Mouse (Mus musculus): ENCODE results near the gene Dapp1. TPM values are rescaled to one million over a fixed set of nuclear protein-coding genes. Genes with fewer than 3 reads are reported as not detected.
A peak's percentile ranks its signal among the peaks of the same experiment; 100 is the strongest.
"Not testable (repeated sequence)": the region's sequence is repeated elsewhere in the genome, so short reads cannot be mapped to it uniquely, and the experiment has no call there.

Dapp1 gene
- polyA plus RNA-seq, 1 experiment from 2014 or later, result 1.6 TPM

DNA sequence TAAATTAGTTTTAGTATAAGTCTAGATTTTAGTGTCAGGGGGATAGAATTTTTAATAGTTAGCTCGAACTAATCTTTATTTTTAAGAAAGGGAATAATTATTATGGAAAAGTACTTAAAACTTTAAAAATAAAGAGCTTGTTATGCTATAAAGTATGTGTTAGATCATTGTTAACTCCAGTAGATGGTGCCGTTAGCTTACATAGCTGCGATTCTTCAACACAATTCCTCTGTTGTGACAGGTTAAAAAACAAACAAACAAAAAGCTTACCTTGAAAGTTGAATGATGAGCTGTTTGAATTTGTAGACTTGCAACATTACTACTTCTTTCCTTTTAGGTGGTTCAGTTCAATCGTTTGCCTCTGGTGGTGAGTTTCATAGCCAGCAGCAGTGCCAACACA, 54.3 kb downstream of the Dapp1 start:
- no peak overlapping the region for H3K27ac ChIP-seq (ENCODE audit: low read depth, low read length)
- no peaks in the 10 kb centered on the region for H3K9me3 ChIP-seq (ENCODE audit: control insufficient read depth, low read length)
- H3K36me3 ChIP-seq (ENCODE audit: control insufficient read depth, insufficient read depth, low read length), result peaks cover 15% of the 10 kb centered on the region
- H3K4me1 ChIP-seq (ENCODE audit: control insufficient read depth, insufficient read depth, low read length), result no peaks in the 10 kb centered on the region
- no peak overlapping the region for H3K4me2 ChIP-seq (ENCODE audit: low read depth, low read length)
- no peak for ATAC-seq (ENCODE audit: low read depth)
- 96% methylated on average over 4 of the region's 4 CpGs for WGBS
- no peak overlapping the region for H3K9ac ChIP-seq (replicated peaks; ENCODE audit: low read depth, low read length)
- no peak overlapping the region for H3K4me3 ChIP-seq (ENCODE audit: low read depth, low read length)
- H3K27me3 ChIP-seq (ENCODE audit: control insufficient read depth, insufficient read depth, low read length), result no peaks in the 10 kb centered on the region

DNA sequence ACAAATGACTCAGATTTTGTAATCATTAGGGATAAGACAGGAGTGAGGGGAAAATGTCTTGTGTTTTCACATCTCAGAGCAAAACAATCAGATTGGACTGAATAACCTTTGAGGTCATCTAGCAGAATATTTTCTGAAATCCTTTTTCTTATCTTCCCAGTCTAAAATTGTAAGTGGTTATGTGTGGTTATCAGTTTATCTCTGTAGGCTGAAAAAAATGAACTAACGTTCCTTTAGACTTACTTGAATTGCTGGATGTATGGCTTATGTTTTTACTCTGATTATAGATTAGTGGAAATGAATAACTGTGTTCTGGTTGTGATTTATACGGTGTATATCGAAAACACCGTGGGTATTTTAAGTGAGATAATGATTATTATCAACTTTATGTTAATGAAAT, 60.8 kb downstream of the Dapp1 start:
- H3K9me3 ChIP-seq (ENCODE audit: control insufficient read depth, low read length), result no peaks in the 10 kb centered on the region
- H3K4me3 ChIP-seq (ENCODE audit: low read depth, low read length), result no peak overlapping the region
- no peak for ATAC-seq (ENCODE audit: low read depth)
- no peak overlapping the region for H3K9ac ChIP-seq (replicated peaks; ENCODE audit: low read depth, low read length)
- peaks cover 14% of the 10 kb centered on the region; the same call in 1 of the 2 replicates for H3K4me1 ChIP-seq (ENCODE audit: control insufficient read depth, insufficient read depth, low read length)
- no peak overlapping the region for H3K27ac ChIP-seq (ENCODE audit: low read depth, low read length)
- H3K27me3 ChIP-seq (ENCODE audit: control insufficient read depth, insufficient read depth, low read length), result no peaks in the 10 kb centered on the region
- 94% methylated on average over 4 of the region's 4 CpGs for WGBS
- H3K4me2 ChIP-seq (ENCODE audit: low read depth, low read length), result no peak overlapping the region
- H3K36me3 ChIP-seq (ENCODE audit: control insufficient read depth, insufficient read depth, low read length), result no peaks in the 10 kb centered on the region

DNA sequence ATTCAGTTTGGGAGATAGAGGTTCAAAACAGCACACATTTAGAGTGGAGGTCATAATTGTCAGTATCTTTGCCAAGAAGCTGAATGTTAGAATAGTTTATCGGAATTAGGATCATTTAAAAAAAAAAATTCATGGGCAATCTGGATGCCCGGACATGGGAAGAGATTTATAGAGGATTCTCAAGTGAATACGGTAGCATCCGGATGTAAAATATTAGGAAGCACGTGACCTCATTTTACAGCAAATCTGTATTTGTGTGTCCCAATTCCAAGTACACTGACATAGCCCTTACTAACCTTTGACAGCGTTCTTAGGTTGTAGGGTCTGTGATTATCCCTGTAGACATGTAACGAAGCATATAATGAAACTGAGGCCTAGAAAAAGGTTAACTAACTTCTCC, 61.9 kb downstream of the Dapp1 start:
- H3K4me2 ChIP-seq (ENCODE audit: low read depth, low read length), result peak overlapping the region; percentile 77
- H3K9me3 ChIP-seq (ENCODE audit: control insufficient read depth, low read length), result no peaks in the 10 kb centered on the region
- H3K4me3 ChIP-seq (ENCODE audit: low read depth, low read length), result peak overlapping the region; percentile 64
- WGBS, result 92% methylated on average over 7 of the region's 7 CpGs
- H3K36me3 ChIP-seq (ENCODE audit: control insufficient read depth, insufficient read depth, low read length), result no peaks in the 10 kb centered on the region
- peak overlapping the region; percentile 64; the same call in 1 of the 2 replicates for H3K9ac ChIP-seq (replicated peaks; ENCODE audit: low read depth, low read length)
- no peak overlapping the region for H3K27ac ChIP-seq (ENCODE audit: low read depth, low read length)
- ATAC-seq (ENCODE audit: low read depth), result no peak
- no peaks in the 10 kb centered on the region for H3K27me3 ChIP-seq (ENCODE audit: control insufficient read depth, insufficient read depth, low read length)
- peaks cover 14% of the 10 kb centered on the region; the same call in 1 of the 2 replicates for H3K4me1 ChIP-seq (ENCODE audit: control insufficient read depth, insufficient read depth, low read length)

DNA sequence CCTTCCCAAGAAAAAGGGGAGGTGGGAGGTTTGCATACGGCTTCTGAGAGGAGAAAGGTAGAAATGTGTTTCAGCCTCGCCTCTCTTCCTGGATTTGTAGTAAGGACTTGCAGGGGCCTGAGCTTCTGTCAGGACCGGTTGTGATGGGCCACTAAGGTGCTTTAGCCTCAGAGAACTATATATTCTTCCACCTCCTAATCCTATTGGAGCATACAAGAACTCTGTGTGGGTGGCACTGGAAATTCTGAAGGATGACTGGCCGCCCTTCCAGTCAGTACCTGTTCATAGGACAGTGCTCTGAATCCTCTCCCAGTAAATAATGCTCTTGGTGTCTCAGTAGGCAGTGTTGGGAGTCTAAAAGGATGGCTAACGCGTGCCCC, 62.4 kb downstream of the Dapp1 start:
- peak overlapping the region; percentile 77 for H3K4me2 ChIP-seq (ENCODE audit: low read depth, low read length)
- H3K36me3 ChIP-seq (ENCODE audit: control insufficient read depth, insufficient read depth, low read length), result no peaks in the 10 kb centered on the region
- H3K27me3 ChIP-seq (ENCODE audit: control insufficient read depth, insufficient read depth, low read length), result no peaks in the 10 kb centered on the region
- peak overlapping the region; percentile 64 for H3K9ac ChIP-seq (replicated peaks; ENCODE audit: low read depth, low read length)
- peak overlapping the region; percentile 64 for H3K4me3 ChIP-seq (ENCODE audit: low read depth, low read length)
- peak; percentile 39 for ATAC-seq (ENCODE audit: low read depth)
- H3K27ac ChIP-seq (ENCODE audit: low read depth, low read length), result peak overlapping the region; percentile 40; the same call in 1 of the 2 replicates
- H3K9me3 ChIP-seq (ENCODE audit: control insufficient read depth, low read length), result no peaks in the 10 kb centered on the region
- H3K4me1 ChIP-seq (ENCODE audit: control insufficient read depth, insufficient read depth, low read length), result peaks cover 14% of the 10 kb centered on the region; the same call in 1 of the 2 replicates
- WGBS, result 17% methylated on average over 6 of the region's 6 CpGs

DNA sequence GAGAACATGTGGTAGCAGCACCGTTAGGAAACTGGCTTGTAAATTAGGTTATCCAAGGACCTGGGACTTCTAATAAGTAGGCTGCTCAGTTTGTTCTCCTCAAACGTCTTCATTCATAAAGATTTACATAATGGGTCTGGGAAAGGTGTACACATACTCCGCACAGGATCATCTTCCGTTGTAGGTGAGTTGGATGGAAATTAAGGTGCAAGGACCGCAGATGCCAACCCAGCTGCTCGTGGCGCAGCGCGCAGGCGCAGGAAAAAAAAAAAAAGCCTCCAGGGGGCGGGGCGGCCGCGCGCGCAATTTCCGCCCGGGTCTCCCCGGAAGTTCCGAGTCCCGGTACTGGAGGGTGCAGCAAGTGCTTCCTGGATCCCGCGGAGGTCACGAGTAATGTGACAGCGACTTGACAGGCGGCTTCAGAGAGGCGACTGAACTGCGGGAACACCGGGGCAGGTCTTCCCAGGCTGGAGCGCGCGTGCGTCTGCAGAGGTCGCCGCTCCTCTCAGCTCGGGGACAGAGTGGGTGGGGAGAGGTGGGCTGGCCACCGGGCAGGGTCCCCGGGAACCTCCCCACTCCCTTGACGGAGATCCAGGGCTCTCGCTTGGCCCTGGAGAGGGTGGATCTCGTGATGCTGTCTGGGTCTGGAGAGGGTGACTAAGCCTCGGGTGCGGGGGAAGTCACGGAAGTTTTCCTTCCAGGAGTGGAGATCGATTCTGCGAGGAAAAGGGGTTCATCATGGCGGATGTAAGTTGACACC, 63.0 kb downstream of the Dapp1 start, which contains the start of gene Lamtor3:
Gene Lamtor3, plus strand, starts transcription at position 335 of the 760 bp plus-strand sequence.
- H3K36me3 ChIP-seq (ENCODE audit: control insufficient read depth, insufficient read depth, low read length), result no peaks in the 10 kb centered on the region
- peak within 1 kb of the TSS; percentile 85 for H3K27ac ChIP-seq (ENCODE audit: low read depth, low read length)
- ATAC-seq (ENCODE audit: low read depth), result peak; percentile 94
- H3K4me2 ChIP-seq (ENCODE audit: low read depth, low read length), result peak within 1 kb of the TSS; percentile 77
- H3K27me3 ChIP-seq (ENCODE audit: control insufficient read depth, insufficient read depth, low read length), result no peaks in the 10 kb centered on the region
- H3K4me3 ChIP-seq (ENCODE audit: low read depth, low read length), result peak within 1 kb of the TSS; percentile 64
- H3K9ac ChIP-seq (replicated peaks; ENCODE audit: low read depth, low read length), result peak within 1 kb of the TSS; percentile 64
- H3K9me3 ChIP-seq (ENCODE audit: control insufficient read depth, low read length), result no peaks in the 10 kb centered on the region
- WGBS, result 1% methylated on average over 47 of the region's 47 CpGs
- H3K4me1 ChIP-seq (ENCODE audit: control insufficient read depth, insufficient read depth, low read length), result peaks cover 14% of the 10 kb centered on the region; the same call in 1 of the 2 replicates

DNA sequence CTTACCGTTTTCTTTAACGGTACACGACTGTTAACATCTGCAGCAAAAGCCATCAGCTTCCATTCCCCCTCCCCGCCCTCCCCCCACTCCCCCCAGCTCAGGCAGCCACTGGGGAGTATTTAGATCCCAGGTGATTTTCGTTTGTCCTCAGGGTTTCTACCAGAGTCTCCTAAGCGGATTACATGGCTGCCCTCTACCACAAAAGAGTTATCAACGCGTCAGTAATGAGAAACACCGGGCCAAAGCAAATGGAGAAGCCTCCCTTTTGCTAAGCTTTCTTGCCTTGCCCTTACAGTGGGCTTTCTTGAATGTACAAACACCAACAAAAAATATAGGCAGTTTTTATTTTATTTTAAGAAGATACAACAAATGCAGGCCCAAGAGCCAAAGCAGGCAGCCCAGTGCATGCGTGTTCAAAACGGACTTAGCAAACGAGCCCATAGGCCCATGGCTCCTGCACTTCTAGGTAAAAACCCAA, 63.6 kb downstream of the Dapp1 start:
- Histone ChIP-seq H3K9ac (replicated peaks; ENCODE audit: low read depth, low read length) (peak overlapping the region; percentile 64), H3K9me3 (ENCODE audit: control insufficient read depth, low read length) (no peaks in the 10 kb centered on the region), H3K4me3 (ENCODE audit: low read depth, low read length) (peak overlapping the region; percentile 64), H3K4me1 (ENCODE audit: control insufficient read depth, insufficient read depth, low read length) (peaks cover 14% of the 10 kb centered on the region; the same call in 1 of the 2 replicates), H3K4me2 (ENCODE audit: low read depth, low read length) (peak overlapping the region; percentile 77), H3K27ac (ENCODE audit: low read depth, low read length) (peak overlapping the region; percentile 85), H3K36me3 (ENCODE audit: control insufficient read depth, insufficient read depth, low read length) (no peaks in the 10 kb centered on the region), H3K27me3 (ENCODE audit: control insufficient read depth, insufficient read depth, low read length) (no peaks in the 10 kb centered on the region)
- 17% methylated on average over 12 of the region's 12 CpGs for WGBS
- peak; percentile 55 for ATAC-seq (ENCODE audit: low read depth)

DNA sequence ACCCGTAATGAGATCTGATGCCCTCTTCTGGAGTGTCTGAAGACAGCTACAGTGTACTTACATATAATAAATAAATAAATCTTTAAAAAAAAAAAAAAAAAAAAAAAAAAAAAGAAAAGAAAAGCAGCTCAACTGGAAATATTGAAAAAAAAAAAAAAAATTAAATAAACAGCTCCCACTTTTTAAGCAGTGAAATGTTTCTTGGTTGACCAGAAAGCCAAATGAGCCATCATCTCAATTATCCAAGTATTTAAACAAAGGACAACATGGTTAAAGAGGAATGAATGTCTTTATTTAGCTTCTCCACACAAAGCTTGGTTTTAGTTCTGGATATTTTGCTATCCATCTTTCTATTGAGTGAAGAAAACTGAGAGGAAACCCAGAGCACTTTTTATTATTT, 66.8 kb downstream of the Dapp1 start:
- not testable (repeated sequence) for H3K27ac ChIP-seq (ENCODE audit: low read depth, low read length); H3K27me3 ChIP-seq (ENCODE audit: control insufficient read depth, insufficient read depth, low read length); ATAC-seq (ENCODE audit: low read depth); H3K9me3 ChIP-seq (ENCODE audit: control insufficient read depth, low read length); H3K4me3 ChIP-seq (ENCODE audit: low read depth, low read length); H3K9ac ChIP-seq (replicated peaks; ENCODE audit: low read depth, low read length); H3K36me3 ChIP-seq (ENCODE audit: control insufficient read depth, insufficient read depth, low read length); H3K4me2 ChIP-seq (ENCODE audit: low read depth, low read length)
- peaks cover 12% of the 10 kb centered on the region; the same call in 1 of the 2 replicates for H3K4me1 ChIP-seq (ENCODE audit: control insufficient read depth, insufficient read depth, low read length)
- no CpG with 5 or more reads among the region's 1 CpGs for WGBS

DNA sequence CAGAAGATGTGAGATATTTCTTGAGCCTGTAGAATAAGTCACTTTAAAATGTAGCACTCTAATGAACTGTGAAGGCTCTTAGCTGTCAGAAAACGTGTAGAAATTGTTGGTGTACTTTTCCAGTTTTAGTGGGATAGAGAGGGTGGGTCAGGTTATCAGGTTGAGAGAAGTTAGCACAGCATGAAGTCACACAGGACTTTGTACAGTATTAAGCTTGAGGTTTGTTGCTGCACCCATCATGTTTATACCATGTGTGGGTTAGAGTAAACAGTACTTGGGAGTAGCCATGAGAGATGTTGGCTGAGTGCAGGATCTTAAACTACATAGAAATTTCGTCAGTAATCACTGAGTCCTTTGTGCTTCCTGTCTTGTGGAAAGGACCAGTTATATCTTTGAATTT, 68.3 kb downstream of the Dapp1 start:
- whole genome bisulfite sequencing, result 73% methylated on average over 2 of the region's 2 CpGs
- H3K36me3 ChIP-seq (ENCODE audit: control insufficient read depth, insufficient read depth, low read length), result no peaks in the 10 kb centered on the region

DNA sequence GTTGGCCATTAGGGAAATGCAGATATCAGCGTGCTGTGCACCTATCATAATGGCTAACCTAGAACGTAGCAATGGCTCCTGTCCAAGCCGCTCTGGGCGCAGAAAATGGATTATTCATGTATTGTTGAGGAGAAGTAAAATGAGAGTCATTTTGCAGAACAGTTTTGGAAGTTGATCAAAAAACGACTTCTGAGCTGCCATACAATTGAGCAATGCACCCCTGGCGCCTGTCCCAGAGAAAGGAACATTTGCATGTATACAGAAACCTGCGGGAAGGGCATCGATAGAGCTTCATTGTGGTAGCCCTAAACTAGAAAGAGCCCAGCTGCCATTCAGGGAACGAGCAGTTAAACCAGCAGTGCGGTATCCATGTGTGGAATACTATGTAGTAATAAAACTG, 81.2 kb downstream of the Dapp1 start:
- H3K27me3 ChIP-seq (ENCODE audit: control insufficient read depth, insufficient read depth, low read length), result no peaks in the 10 kb centered on the region
- no peak overlapping the region for H3K4me2 ChIP-seq (ENCODE audit: low read depth, low read length)
- no peak overlapping the region for H3K9ac ChIP-seq (replicated peaks; ENCODE audit: low read depth, low read length)
- no peak overlapping the region for H3K27ac ChIP-seq (ENCODE audit: low read depth, low read length)
- 66% methylated on average over 10 of the region's 10 CpGs for WGBS
- H3K4me1 ChIP-seq (ENCODE audit: control insufficient read depth, insufficient read depth, low read length), result no peaks in the 10 kb centered on the region
- ATAC-seq (ENCODE audit: low read depth), result no peak
- H3K4me3 ChIP-seq (ENCODE audit: low read depth, low read length), result no peak overlapping the region
- no peaks in the 10 kb centered on the region for H3K9me3 ChIP-seq (ENCODE audit: control insufficient read depth, low read length)
- 0 out of 2 replicates have a peak, but pooled peaks cover 7% of the 10 kb centered on the region for H3K36me3 ChIP-seq (ENCODE audit: control insufficient read depth, insufficient read depth, low read length)

More for the DNA sequence above, 68.3 kb downstream of the Dapp1 start:
- no peak for ATAC-seq (ENCODE audit: low read depth)
- H3K4me3 ChIP-seq (ENCODE audit: low read depth, low read length), result no peak overlapping the region
- H3K4me2 ChIP-seq (ENCODE audit: low read depth, low read length), result no peak overlapping the region
- H3K9me3 ChIP-seq (ENCODE audit: control insufficient read depth, low read length), result no peaks in the 10 kb centered on the region
- H3K9ac ChIP-seq (replicated peaks; ENCODE audit: low read depth, low read length), result no peak overlapping the region
- H3K27ac ChIP-seq (ENCODE audit: low read depth, low read length), result no peak overlapping the region
- no peaks in the 10 kb centered on the region for H3K27me3 ChIP-seq (ENCODE audit: control insufficient read depth, insufficient read depth, low read length)
- H3K4me1 ChIP-seq (ENCODE audit: control insufficient read depth, insufficient read depth, low read length), result 0 out of 2 replicates have a peak, but pooled peaks cover 6% of the 10 kb centered on the region
